Mouse (Mus musculus) kidney, postnatal 25 days (tissue): ENCODE data around the gene Cbfb.

Experiments used
- DNase-seq, 2 experiments: peaks; one replicate each; pipeline ENCODE4 v3.0.0; 2021; ENCODE audit warnings: mixed read lengths in 2 of 2

Cbfb gene

GRCm38 (mm10) chr8:105252680-105253537 is 82.4 kb downstream of the Cbfb start:
- no peak for DNase-seq

GRCm38 (mm10) chr8:105253766-105254151 is 83.3 kb downstream of the Cbfb start:
- DNase-seq: no peak

GRCm38 (mm10) chr8:105254152-105254965 is 83.9 kb downstream of the Cbfb start:
- peak; percentile 92 to 93 for DNase-seq

- DNase-seq: peak; percentile 38 to 74
These were observed 84.5 kb downstream of the Cbfb start, which contains the start of gene B3gnt9 for GRCm38 (mm10) chr8:105254966-105255350. TSS of gene B3gnt9 (minus strand) at chr8:105255153.

- no peak for DNase-seq
These were observed 87.0 kb downstream of the Cbfb start for GRCm38 (mm10) chr8:105257318-105258114.

GRCm38 (mm10) chr8:105258911-105259720 is 88.6 kb downstream of the Cbfb start:
- DNase-seq: peak in 1 of 2 experiments; percentile 44

- peak; percentile 73 to 75 for DNase-seq
These were observed 89.3 kb downstream of the Cbfb start for GRCm38 (mm10) chr8:105259721-105260320.

GRCm38 (mm10) chr8:105260371-105261099 is 90.1 kb downstream of the Cbfb start:
- no peak for DNase-seq

GRCm38 (mm10) chr8:105261326-105261980 is 91.0 kb downstream of the Cbfb start:
- no peak for DNase-seq

GRCm38 (mm10) chr8:105263244-105263912 is 92.9 kb downstream of the Cbfb start:
- peak in 1 of 2 experiments; percentile 18 for DNase-seq

GRCm38 (mm10) chr8:105264024-105264982 is 93.8 kb downstream of the Cbfb start, which contains the start of the genes Tradd and Fbxl8:
TSS of gene Tradd (minus strand) at chr8:105264609.
TSS of gene Fbxl8 (plus strand) at chr8:105264648.
- peak; percentile 82 to 89 for DNase-seq

GRCm38 (mm10) chr8:105265128-105265527 is 94.7 kb downstream of the Cbfb start:
- peak in 1 of 2 experiments; percentile 59 for DNase-seq

- DNase-seq: no peak
These were observed 96.3 kb downstream of the Cbfb start for GRCm38 (mm10) chr8:105266775-105267174.
